Mouse (Mus musculus): Measurements from ENCODE around the gene Homer2.

Gene Homer2

GRCm38 (mm10) chr7:81587238-81587637 lies 120.1 kb downstream of the Homer2 start:
- no peak for DNase-seq (ENCODE audit: low spot score)

GRCm38 (mm10) chr7:81585326-81585725 lies 122.0 kb downstream of the Homer2 start:
- DNase-seq (ENCODE audit: low spot score), result no peak

- no peak for DNase-seq (ENCODE audit: low spot score)
Measured at GRCm38 (mm10) chr7:81583512-81583911, 123.8 kb downstream of the Homer2 start.

GRCm38 (mm10) chr7:81579312-81579711 lies 128.0 kb downstream of the Homer2 start:
- DNase-seq (ENCODE audit: low spot score), result no peak

- DNase-seq (ENCODE audit: low spot score), result no peak
Measured at GRCm38 (mm10) chr7:81578413-81578812, 128.9 kb downstream of the Homer2 start.

GRCm38 (mm10) chr7:81577872-81578271 lies 129.5 kb downstream of the Homer2 start:
- no peak for DNase-seq (ENCODE audit: low spot score)

GRCm38 (mm10) chr7:81575606-81576005 lies 131.7 kb downstream of the Homer2 start:
- no peak for DNase-seq (ENCODE audit: low spot score)

GRCm38 (mm10) chr7:81573821-81574220 lies 133.5 kb downstream of the Homer2 start:
- no peak for DNase-seq (ENCODE audit: low spot score)

GRCm38 (mm10) chr7:81573397-81573796 lies 133.9 kb downstream of the Homer2 start:
- DNase-seq (ENCODE audit: low spot score), result peak; percentile 73

GRCm38 (mm10) chr7:81572610-81573268 lies 134.6 kb downstream of the Homer2 start:
- peak; percentile 58 for DNase-seq (ENCODE audit: low spot score)

GRCm38 (mm10) chr7:81571941-81572441 lies 135.3 kb downstream of the Homer2 start:
- DNase-seq (ENCODE audit: low spot score), result peak; percentile 81

- DNase-seq (ENCODE audit: low spot score), result peak; percentile 94
Measured at GRCm38 (mm10) chr7:81571108-81571940, 136.0 kb downstream of the Homer2 start, which contains the start of gene Whamm. Whamm (plus strand) TSS chr7:81571266.

- DNase-seq (ENCODE audit: low spot score), result no peak
Measured at GRCm38 (mm10) chr7:81570752-81571107, 136.6 kb downstream of the Homer2 start.

- no peak for DNase-seq (ENCODE audit: low spot score)
Measured at GRCm38 (mm10) chr7:81570271-81570670, 137.1 kb downstream of the Homer2 start.

GRCm38 (mm10) chr7:81569851-81570250 lies 137.5 kb downstream of the Homer2 start:
- no peak for DNase-seq (ENCODE audit: low spot score)

- DNase-seq (ENCODE audit: low spot score), result no peak
Measured at GRCm38 (mm10) chr7:81567396-81567795, 139.9 kb downstream of the Homer2 start.

GRCm38 (mm10) chr7:81566892-81567291 lies 140.4 kb downstream of the Homer2 start, which contains the start of gene Fsd2:
Fsd2 (minus strand) TSS chr7:81566944.
- DNase-seq (ENCODE audit: low spot score), result no peak

GRCm38 (mm10) chr7:81566332-81566731 lies 141.0 kb downstream of the Homer2 start:
- DNase-seq (ENCODE audit: low spot score), result no peak

GRCm38 (mm10) chr7:81565381-81566055 lies 141.8 kb downstream of the Homer2 start:
- no peak for DNase-seq (ENCODE audit: low spot score)

- no peak for DNase-seq (ENCODE audit: low spot score)
Measured at GRCm38 (mm10) chr7:81564766-81565165, 142.6 kb downstream of the Homer2 start.

- no peak for DNase-seq (ENCODE audit: low spot score)
Measured at GRCm38 (mm10) chr7:81563506-81564015, 143.8 kb downstream of the Homer2 start.

- no peak for DNase-seq (ENCODE audit: low spot score)
Measured at GRCm38 (mm10) chr7:81561211-81561610, 146.1 kb downstream of the Homer2 start.
